Mouse (Mus musculus): ENCODE measurements around the gene Ap4e1. TPM values are rescaled to one million over a fixed set of nuclear protein-coding genes. Genes with fewer than 3 reads are reported as not detected.
"Not testable (repeated sequence)": the region's sequence is repeated elsewhere in the genome, so short reads cannot be mapped to it uniquely, and the experiment has no call there.

The Ap4e1 gene
- total RNA-seq, 2 experiments from 2014 or later = 11.1 to 11.6 TPM

- DNase-seq = no peak
Observed at GRCm38 (mm10) chr2:127077611-127078010, 69.1 kb downstream of the Ap4e1 start.

- not testable (repeated sequence) for DNase-seq
Observed at GRCm38 (mm10) chr2:127079066-127079465, 70.5 kb downstream of the Ap4e1 start.

GRCm38 (mm10) chr2:127079881-127080590 lies 71.5 kb downstream of the Ap4e1 start:
- DNase-seq = no peak

GRCm38 (mm10) chr2:127080591-127081218 lies 72.2 kb downstream of the Ap4e1 start:
- DNase-seq = no peak

GRCm38 (mm10) chr2:127086235-127086634 lies 77.7 kb downstream of the Ap4e1 start:
- no peak for DNase-seq

- DNase-seq = not testable (repeated sequence)
Observed at GRCm38 (mm10) chr2:127090151-127090550, 81.6 kb downstream of the Ap4e1 start.

GRCm38 (mm10) chr2:127092000-127092399 lies 83.5 kb downstream of the Ap4e1 start:
- DNase-seq = no peak

- DNase-seq = no peak
Observed at GRCm38 (mm10) chr2:127108986-127109385, 100.5 kb downstream of the Ap4e1 start.

Small RNAs within 50 kb of the gene (microRNA-seq; reads per million reads assigned to microRNA genes)
- not detected for gene Gm24081

Other genes with a start within 250 kb of the Ap4e1 start
- gene Usp50, start 225.2 kb upstream of the Ap4e1 start, total RNA-seq (2021) = not detected
- 10 to 100 TPM; 42.1 to 43.6 TPM for gene Trpm7, start 132.5 kb upstream of the Ap4e1 start, total RNA-seq (2021)
- 10 to 100 TPM; 91.4 to 95.3 TPM for gene Sppl2a, start 75.5 kb upstream of the Ap4e1 start, total RNA-seq (2021)
- gene Blvra, start 61.9 kb downstream of the Ap4e1 start, total RNA-seq (2021) = 10 to 100 TPM; 24.3 to 33.8 TPM
- 1 to 10 TPM; 3.9 to 4.3 TPM for gene Ncaph, start 125.2 kb downstream of the Ap4e1 start, total RNA-seq (2021)
- gene Itpripl1, start 134.7 kb downstream of the Ap4e1 start, total RNA-seq (2021) = 1 to 10 TPM; 6.1 to 6.7 TPM
- 1 to 10 TPM; 1.4 to 1.7 TPM for gene 1810024B03Rik, start 199.6 kb downstream of the Ap4e1 start, total RNA-seq (2021)
- gene Snrnp200, start 199.7 kb downstream of the Ap4e1 start, total RNA-seq (2021) = 10 to 100 TPM; 74.0 to 76.0 TPM
- 100 to 1,000 TPM; 113 to 147 TPM for gene Ciao1, start 239.1 kb downstream of the Ap4e1 start, total RNA-seq (2021)
- gene Tmem127, start 239.2 kb downstream of the Ap4e1 start, total RNA-seq (2021) = 10 to 100 TPM; 69.4 to 93.4 TPM

Data from adrenal gland, postnatal 36 days (tissue).